Mouse (Mus musculus): ENCODE results near the gene App. TPM values are rescaled to one million over a fixed set of nuclear protein-coding genes. Genes with fewer than 3 reads are reported as not detected.

Gene App
- polyA plus RNA-seq, 1 experiment from 2014 or later = 261 TPM

DNA sequence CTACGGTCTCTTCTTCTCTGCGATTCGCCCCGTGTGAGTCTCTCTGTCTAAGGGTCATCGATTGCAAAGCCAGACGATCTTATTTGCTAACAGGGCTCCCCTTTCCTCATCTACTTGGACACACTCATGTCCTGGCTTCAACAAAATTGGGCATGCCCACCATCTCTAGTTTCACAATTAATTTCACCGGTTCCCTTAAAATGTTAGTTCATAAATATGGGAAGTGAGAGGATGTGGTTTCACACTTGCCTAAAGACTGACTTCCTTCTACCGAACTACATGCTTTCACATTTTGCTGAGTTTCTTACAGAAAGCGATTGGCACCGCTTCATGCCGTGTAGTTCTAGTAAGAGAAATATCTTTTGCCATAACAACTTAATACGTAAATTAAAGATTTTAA lies 101.8 kb downstream of the App start:
- ATAC-seq (ENCODE audit: borderline replicate concordance, extremely low read depth, low FRiP score, low TSS enrichment) = no peak
- H3K27me3 ChIP-seq = no peaks in the 10 kb centered on the region
- no peak overlapping the region for H3K4me3 ChIP-seq
- H3K9me3 ChIP-seq = no peaks in the 10 kb centered on the region
- H3K4me2 ChIP-seq = no peak overlapping the region
- H3K27ac ChIP-seq = no peak overlapping the region
- peaks cover 11% of the 10 kb centered on the region for H3K36me3 ChIP-seq
- no peak overlapping the region for H3K9ac ChIP-seq
- H3K4me1 ChIP-seq = peaks cover 9% of the 10 kb centered on the region
- 94% methylated on average over 12 of the region's 12 CpGs for WGBS

DNA sequence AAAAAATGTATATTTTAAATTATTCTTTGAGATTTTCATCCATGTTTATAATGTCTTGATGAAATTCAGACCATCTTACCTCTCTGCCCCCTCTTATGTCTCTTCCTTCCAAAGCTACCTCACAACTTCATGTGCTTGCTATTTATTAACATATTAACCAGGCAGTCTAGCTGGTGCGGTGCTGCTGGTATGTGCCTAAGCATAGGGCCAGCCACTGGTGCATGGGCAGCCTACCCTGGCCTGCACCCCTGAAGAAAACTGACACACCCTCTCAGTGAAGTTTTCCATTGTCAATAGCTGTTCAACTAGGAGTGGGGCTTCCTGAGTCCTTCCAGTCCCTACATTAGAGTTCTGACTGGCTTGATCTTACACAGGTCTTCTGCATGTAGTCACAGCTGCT lies 102.3 kb downstream of the App start:
- WGBS = 94% methylated on average over 1 of the region's 1 CpGs
- no peak overlapping the region for H3K4me3 ChIP-seq
- no peak overlapping the region for H3K4me2 ChIP-seq
- H3K36me3 ChIP-seq = peaks cover 8% of the 10 kb centered on the region; the same call in 1 of the 2 replicates
- no peaks in the 10 kb centered on the region for H3K27me3 ChIP-seq
- no peaks in the 10 kb centered on the region for H3K9me3 ChIP-seq
- H3K27ac ChIP-seq = no peak overlapping the region
- no peak for ATAC-seq (ENCODE audit: borderline replicate concordance, extremely low read depth, low FRiP score, low TSS enrichment)
- peaks cover 9% of the 10 kb centered on the region for H3K4me1 ChIP-seq
- no peak overlapping the region for H3K9ac ChIP-seq

DNA sequence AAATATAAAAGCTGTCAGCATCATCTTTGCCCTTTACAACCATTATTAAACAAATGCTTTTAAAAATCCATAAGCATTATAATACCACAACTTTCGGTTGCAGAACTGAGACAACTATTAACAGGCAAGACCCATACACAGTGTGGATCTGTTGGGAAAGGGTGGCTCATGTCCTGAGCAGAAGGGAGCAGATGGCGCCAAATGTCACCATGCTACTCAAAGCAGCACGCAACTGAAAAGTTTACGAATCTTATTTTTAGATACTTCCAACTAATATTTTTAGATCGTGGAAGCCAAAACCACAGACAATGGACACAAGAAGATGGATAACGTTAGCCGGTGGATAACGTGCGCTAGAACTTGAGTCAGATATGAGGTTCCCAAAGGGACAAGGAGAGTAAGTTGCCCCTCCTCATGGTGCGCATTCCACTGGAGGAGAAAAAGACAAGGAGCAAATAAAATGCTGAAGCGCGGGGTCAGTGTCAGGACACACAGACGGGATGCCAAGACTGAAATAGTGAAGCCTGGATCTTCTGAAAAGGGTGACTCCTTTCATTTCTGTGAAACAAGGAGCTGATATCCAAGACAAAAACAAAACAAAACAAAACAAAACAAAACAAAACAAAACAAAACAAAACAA lies 106.2 kb downstream of the App start:
- H3K4me2 ChIP-seq = no peak overlapping the region; the same call in 1 of the 2 replicates
- H3K27me3 ChIP-seq = no peaks in the 10 kb centered on the region
- H3K9ac ChIP-seq = no peak overlapping the region
- no peak for ATAC-seq (ENCODE audit: borderline replicate concordance, extremely low read depth, low FRiP score, low TSS enrichment)
- no peak overlapping the region for H3K27ac ChIP-seq
- H3K4me3 ChIP-seq = no peak overlapping the region
- 51% methylated on average over 13 of the region's 13 CpGs for WGBS
- peaks cover 5% of the 10 kb centered on the region for H3K4me1 ChIP-seq
- H3K9me3 ChIP-seq = no peaks in the 10 kb centered on the region
- H3K36me3 ChIP-seq = peaks cover 4% of the 10 kb centered on the region; the same call in 1 of the 2 replicates

DNA sequence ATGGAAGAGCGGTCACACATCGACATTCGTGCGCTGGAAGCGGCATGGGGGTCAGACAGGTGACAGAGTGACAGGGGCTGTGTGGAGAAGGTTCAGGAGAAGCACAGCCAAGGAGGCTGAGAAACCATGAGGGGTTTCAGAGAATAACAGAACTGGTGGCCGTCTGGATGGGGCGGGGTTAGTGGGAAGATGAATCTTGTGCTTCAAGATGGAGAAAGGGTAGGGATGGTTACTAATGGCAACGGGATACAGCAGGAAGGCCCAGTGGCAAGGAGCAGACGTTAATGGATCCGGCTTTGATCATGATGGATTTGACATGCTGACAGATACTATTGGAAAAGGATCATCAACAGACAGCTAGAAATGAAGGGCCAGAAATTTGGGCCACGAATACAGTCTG lies 107.3 kb downstream of the App start:
- Histone ChIP-seq H3K27me3 (no peaks in the 10 kb centered on the region), H3K4me3 (no peak overlapping the region), H3K36me3 (peaks cover under 1% of the 10 kb centered on the region; the same call in 1 of the 2 replicates), H3K9ac (no peak overlapping the region), H3K27ac (no peak overlapping the region), H3K4me1 (peaks cover 5% of the 10 kb centered on the region), H3K4me2 (no peak overlapping the region), H3K9me3 (no peaks in the 10 kb centered on the region)
- 63% methylated on average over 11 of the region's 11 CpGs for WGBS
- ATAC-seq (ENCODE audit: borderline replicate concordance, extremely low read depth, low FRiP score, low TSS enrichment) = no peak

DNA sequence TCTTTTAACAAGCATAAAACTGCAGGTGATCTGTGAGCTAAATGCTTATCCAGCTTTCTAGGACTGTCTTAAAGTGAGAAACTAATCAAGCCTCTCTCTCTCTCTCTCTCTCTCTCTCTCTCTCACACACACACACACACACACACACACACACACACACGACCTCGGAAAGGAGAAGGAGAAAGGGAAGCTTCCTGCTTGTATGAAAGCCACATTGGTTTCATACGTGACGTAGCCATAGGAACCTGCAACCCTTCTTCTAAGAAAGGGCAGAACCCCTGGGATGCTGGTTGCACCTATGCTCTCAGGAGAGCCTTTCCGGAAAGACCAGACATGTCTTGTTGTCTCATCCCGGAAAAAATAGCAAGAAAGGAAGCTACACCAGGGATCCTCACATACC lies 108.8 kb downstream of the App start:
- Histone ChIP-seq H3K27me3 (no peaks in the 10 kb centered on the region), H3K36me3 (no peaks in the 10 kb centered on the region), H3K4me1 (peaks cover 5% of the 10 kb centered on the region), H3K4me3 (no peak overlapping the region), H3K27ac (no peak overlapping the region), H3K9ac (no peak overlapping the region), H3K9me3 (no peaks in the 10 kb centered on the region), H3K4me2 (no peak overlapping the region)
- ATAC-seq (ENCODE audit: borderline replicate concordance, extremely low read depth, low FRiP score, low TSS enrichment) = no peak
- WGBS = 75% methylated on average over 5 of the region's 6 CpGs

DNA sequence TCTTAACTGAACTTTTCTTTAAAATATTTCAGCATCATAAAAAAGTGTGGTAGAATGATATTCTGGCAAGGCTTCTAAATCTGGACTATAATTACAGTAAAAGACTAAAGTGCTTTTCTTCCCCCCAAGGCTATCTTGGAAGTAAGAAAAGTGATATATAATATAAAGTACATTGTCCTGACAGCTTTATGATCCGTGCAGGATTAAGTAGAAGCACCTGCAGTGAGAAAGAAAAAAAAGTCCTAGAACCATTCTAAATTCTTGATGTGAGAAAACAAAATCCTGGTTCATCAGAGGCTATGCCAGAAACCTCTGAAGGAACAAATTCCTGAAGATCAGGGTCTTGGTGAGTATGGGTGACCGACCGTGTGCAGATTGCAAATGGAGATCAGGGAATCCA lies 110.8 kb downstream of the App start:
- no peak for ATAC-seq (ENCODE audit: borderline replicate concordance, extremely low read depth, low FRiP score, low TSS enrichment)
- no peaks in the 10 kb centered on the region for H3K27me3 ChIP-seq
- H3K9ac ChIP-seq = no peak overlapping the region
- no peak overlapping the region for H3K27ac ChIP-seq
- no peaks in the 10 kb centered on the region for H3K9me3 ChIP-seq
- H3K36me3 ChIP-seq = no peaks in the 10 kb centered on the region
- WGBS = 85% methylated on average over 3 of the region's 3 CpGs
- peaks cover 8% of the 10 kb centered on the region for H3K4me1 ChIP-seq
- no peak overlapping the region for H3K4me3 ChIP-seq
- H3K4me2 ChIP-seq = no peak overlapping the region

DNA sequence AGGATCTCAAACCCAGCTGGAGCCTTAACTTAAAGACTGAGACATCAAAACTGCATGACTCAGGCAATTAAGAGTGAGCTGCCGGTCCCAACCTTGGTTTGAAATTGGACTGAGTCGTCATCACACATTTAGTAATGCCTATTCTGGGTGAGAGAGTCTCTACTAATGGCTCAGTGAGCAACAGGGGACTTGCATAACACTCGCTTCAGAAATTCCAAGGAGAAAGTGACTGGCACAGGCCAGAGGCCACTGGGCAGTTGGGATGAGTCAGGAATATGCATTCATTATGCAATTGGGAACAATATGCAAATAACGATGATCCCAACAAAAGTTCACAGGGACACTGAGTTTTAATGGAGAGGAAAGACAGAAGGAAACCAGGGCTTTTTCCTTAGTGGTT lies 111.8 kb downstream of the App start:
- H3K4me2 ChIP-seq = no peak overlapping the region
- H3K4me3 ChIP-seq = no peak overlapping the region
- 0 out of 2 replicates have a peak, but pooled peaks cover 6% of the 10 kb centered on the region for H3K4me1 ChIP-seq
- no peaks in the 10 kb centered on the region for H3K9me3 ChIP-seq
- H3K36me3 ChIP-seq = 0 out of 2 replicates have a peak, but pooled peaks cover 3% of the 10 kb centered on the region
- no peak for ATAC-seq (ENCODE audit: borderline replicate concordance, extremely low read depth, low FRiP score, low TSS enrichment)
- 91% methylated on average over 4 of the region's 4 CpGs for WGBS
- no peak overlapping the region for H3K27ac ChIP-seq
- H3K27me3 ChIP-seq = no peaks in the 10 kb centered on the region
- no peak overlapping the region for H3K9ac ChIP-seq

DNA sequence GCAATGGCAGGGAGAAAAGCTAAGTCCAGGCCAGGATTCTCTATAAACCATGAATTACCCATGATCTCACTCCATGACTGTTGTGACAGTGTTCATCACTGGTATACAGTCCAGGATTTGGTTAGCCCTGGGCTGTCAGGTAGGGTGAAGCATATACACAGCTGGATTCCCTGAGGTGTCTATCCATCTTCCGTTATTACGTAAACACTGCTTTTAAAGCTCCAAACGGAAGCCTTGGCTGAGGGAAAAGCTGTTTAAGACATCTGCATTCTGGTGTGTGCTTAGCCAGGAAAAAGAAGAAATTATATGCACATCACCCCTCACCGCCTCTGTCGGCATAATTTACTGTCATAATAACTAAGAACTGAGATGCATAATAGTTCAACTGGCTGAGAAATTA lies 115.4 kb downstream of the App start:
- H3K9me3 ChIP-seq = no peaks in the 10 kb centered on the region
- H3K4me2 ChIP-seq = no peak overlapping the region
- ATAC-seq (ENCODE audit: borderline replicate concordance, extremely low read depth, low FRiP score, low TSS enrichment) = no peak
- H3K4me1 ChIP-seq = 0 out of 2 replicates have a peak, but pooled peaks cover 6% of the 10 kb centered on the region
- H3K27me3 ChIP-seq = no peaks in the 10 kb centered on the region
- H3K27ac ChIP-seq = no peak overlapping the region
- 48% methylated on average over 5 of the region's 5 CpGs for WGBS
- H3K4me3 ChIP-seq = no peak overlapping the region
- H3K9ac ChIP-seq = no peak overlapping the region
- H3K36me3 ChIP-seq = 0 out of 2 replicates have a peak, but pooled peaks cover 3% of the 10 kb centered on the region

DNA sequence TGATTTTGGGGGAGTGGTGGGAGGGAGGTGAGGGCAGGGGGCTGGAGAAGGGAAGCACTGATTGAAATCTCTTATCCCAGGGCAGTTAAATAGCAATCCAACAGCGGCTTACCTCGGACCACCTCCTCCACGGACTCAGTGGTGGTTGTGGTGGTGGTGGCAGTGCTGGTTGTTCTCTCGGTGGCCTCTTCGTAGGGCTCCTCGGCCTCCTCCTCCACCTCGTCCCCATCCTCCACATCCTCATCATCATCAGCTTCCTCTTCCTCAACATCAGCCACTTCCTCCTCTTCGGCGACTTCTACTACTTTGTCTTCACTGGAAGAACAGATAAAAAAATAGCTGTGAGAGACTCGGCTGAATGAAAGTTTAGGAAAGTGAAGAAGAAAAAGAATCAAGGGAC lies 117.4 kb downstream of the App start:
- no peak overlapping the region for H3K9ac ChIP-seq
- 86% methylated on average over 10 of the region's 10 CpGs for WGBS
- 0 out of 2 replicates have a peak, but pooled peaks cover 3% of the 10 kb centered on the region for H3K36me3 ChIP-seq
- no peak overlapping the region for H3K4me3 ChIP-seq
- no peaks in the 10 kb centered on the region for H3K27me3 ChIP-seq
- H3K27ac ChIP-seq = no peak overlapping the region
- H3K4me1 ChIP-seq = 0 out of 2 replicates have a peak, but pooled peaks cover 6% of the 10 kb centered on the region
- no peaks in the 10 kb centered on the region for H3K9me3 ChIP-seq
- no peak for ATAC-seq (ENCODE audit: borderline replicate concordance, extremely low read depth, low FRiP score, low TSS enrichment)
- H3K4me2 ChIP-seq = no peak overlapping the region

DNA sequence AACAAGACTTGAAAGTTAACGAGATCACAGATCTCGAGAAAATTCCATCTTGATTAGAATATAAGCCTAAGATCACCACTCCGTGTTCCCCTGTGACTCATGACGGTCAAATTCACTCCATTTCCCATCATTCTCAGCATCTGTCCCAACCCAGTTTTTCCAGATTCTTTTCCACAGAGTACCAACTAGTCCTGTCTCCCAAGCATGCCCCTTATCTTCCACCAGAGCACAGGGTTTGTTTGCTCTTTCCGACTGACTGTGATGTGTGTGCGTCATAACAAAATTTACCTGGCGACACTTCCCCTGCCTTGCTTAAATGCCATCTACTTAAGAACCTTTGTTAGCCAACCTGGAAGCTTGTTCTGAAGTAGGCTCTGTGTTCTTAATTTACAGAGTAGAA lies 119.6 kb downstream of the App start:
- Histone ChIP-seq H3K4me2 (no peak overlapping the region), H3K27ac (peak overlapping the region; percentile 33; the same call in 1 of the 2 replicates), H3K36me3 (0 out of 2 replicates have a peak, but pooled peaks cover 3% of the 10 kb centered on the region), H3K9me3 (no peaks in the 10 kb centered on the region), H3K4me3 (no peak overlapping the region), H3K9ac (no peak overlapping the region), H3K27me3 (no peaks in the 10 kb centered on the region), H3K4me1 (0 out of 2 replicates have a peak, but pooled peaks cover 3% of the 10 kb centered on the region)
- ATAC-seq (ENCODE audit: borderline replicate concordance, extremely low read depth, low FRiP score, low TSS enrichment) = 0 out of 2 replicates have a peak, but pooled peaks have one; percentile 77
- 63% methylated on average over 7 of the region's 7 CpGs for WGBS

DNA sequence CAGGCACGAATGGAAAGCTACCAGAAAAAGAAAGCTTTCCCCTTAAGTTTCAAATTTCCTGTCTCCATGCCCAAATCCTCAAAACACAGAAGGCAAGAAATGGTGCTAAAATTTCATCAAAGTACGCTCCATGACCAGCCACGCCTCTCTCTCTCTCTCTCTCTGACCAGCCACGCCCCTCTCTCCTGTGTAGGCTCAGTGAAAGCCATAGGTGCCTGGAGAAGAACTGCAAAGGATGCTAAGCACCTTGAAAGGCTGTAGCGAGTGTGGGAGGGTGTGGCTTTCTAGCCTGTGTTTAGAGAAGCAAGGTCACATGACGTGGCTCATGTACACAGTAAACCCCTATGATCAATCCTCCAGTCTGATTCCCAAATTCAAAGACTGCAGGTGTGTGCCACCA lies 126.3 kb downstream of the App start:
- no peak for ATAC-seq (ENCODE audit: borderline replicate concordance, extremely low read depth, low FRiP score, low TSS enrichment)
- H3K4me3 ChIP-seq = no peak overlapping the region
- no peak overlapping the region for H3K27ac ChIP-seq
- H3K4me2 ChIP-seq = no peak overlapping the region
- H3K9me3 ChIP-seq = no peaks in the 10 kb centered on the region
- H3K9ac ChIP-seq = no peak overlapping the region
- WGBS = 61% methylated on average over 6 of the region's 6 CpGs
- no peaks in the 10 kb centered on the region for H3K4me1 ChIP-seq
- no peaks in the 10 kb centered on the region for H3K27me3 ChIP-seq
- H3K36me3 ChIP-seq = peaks cover 17% of the 10 kb centered on the region; the same call in 1 of the 2 replicates

DNA sequence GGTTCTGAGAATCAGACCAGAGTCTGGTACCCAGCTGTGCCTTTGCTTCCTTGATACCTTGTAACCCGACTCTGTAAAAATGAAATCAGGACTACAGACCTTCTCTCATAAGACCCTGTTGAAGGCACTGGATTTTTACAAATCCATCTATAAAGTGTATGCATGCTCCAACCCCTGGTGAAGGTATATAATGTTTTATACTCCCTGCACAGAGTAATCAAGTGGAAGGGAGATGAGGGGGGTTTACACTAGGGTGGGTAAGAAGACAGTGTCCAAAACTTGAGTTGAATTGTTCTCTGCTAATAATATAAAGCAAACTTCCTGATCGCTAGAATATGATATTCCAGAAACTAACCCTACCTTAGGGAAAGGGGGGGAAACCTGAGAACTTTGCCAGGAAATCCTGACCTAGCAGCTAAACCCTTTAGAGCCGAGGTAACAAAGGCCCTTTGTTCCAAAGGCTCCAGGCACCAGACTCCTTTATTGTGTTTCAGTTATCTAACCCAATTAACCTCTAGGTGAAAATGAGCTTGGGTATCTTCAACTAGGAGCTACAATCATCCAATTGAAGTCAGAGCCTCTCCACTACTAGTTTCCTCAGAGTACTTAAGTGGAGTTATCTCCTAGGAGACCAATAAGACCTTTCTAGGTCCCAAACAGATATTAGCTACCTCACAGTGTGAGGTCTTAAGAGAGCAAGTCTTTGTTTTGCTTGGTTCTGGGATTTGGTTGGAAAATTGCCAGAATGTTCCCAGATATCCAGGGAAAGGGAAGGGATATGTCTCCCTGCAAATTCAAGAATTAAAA lies 132.2 kb downstream of the App start:
- H3K27ac ChIP-seq = peak overlapping the region; percentile 19; the same call in 1 of the 2 replicates
- no peak overlapping the region for H3K9ac ChIP-seq
- ATAC-seq (ENCODE audit: borderline replicate concordance, extremely low read depth, low FRiP score, low TSS enrichment) = no peak
- H3K4me1 ChIP-seq = no peaks in the 10 kb centered on the region
- peaks cover 25% of the 10 kb centered on the region for H3K36me3 ChIP-seq
- 38% methylated on average over 3 of the region's 3 CpGs for WGBS
- H3K4me3 ChIP-seq = no peak overlapping the region
- H3K27me3 ChIP-seq = no peaks in the 10 kb centered on the region
- H3K9me3 ChIP-seq = no peaks in the 10 kb centered on the region
- no peak overlapping the region for H3K4me2 ChIP-seq

Measured in lung, embryonic 15.5 days (tissue).